Mouse (Mus musculus) ovary, postnatal 14 days (tissue): ENCODE measurements around the gene Amz1.

Experiments
- DNase-seq: peaks from one replicate; pipeline ENCODE4 v3.0.0; 2022; ENCODE audit warnings: low spot score

The Amz1 gene

DNA sequence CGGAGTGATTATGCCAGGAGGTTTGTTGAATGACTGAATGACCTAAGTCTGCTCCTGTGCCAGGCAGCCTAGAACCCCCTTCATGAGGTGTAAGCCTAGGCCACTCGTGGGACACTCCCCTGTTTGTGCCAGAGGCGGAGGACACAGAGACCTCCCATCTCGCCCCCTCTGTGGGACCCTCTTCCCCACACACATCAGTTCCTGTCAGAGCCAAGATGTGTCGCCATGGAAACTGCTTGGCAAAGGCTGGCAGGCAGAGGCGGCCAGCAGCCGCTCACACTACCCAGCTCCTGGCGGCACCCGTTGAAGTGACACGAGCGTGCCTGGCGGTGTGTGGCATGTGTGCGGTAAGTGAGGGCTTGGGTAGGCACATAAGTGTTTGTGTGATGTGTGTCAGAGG lies at the start of gene Amz1:
Amz1 (plus strand) TSS at position 306 of the 400 bp plus-strand sequence.
- DNase-seq = no peak

- DNase-seq = no peak
Measured at GRCm38 (mm10) chr5:140675079-140675478, 48.8 kb upstream of the Amz1 start.

GRCm38 (mm10) chr5:140675640-140676039 lies 48.3 kb upstream of the Amz1 start:
- DNase-seq = no peak

DNA sequence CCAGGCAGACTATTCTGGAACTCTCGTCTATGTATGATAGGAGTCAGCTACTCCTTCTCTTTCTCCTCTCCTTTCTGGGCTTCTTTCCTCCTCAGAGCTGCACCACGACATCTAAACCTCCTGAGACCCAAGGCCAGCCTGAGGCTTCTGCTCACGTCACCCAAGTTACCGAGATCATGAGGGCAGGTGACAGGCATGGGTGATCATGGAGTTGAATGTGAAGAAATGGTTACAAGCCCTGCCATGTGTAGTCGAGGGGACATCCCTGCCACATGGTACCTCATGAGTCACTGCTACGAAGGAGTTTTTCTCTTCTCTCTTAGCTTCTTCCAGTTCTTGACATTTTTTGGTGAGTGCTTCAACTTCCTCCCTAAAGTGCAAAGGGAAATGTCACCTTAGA lies 46.8 kb upstream of the Amz1 start:
- no peak for DNase-seq

DNA sequence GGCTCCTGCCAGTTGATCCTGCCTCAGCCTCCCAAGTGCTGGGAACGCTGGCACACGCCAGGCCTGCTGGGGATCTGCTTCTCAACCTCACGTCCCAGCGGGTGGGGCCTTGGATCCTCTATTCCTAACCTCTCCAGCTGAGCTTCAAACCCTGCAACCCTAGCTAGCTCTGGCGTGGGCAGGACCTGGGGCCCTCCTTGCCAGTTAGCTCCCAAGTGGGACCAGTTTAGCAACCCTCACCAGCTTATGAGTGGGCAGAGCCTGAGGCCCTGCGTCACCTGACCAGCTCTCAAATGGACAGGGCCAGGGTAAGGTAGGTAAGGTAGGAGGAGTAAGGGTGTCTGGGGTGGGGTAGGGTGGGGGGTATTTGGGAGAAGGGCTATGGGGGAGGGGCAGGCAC lies 43.9 kb upstream of the Amz1 start:
- DNase-seq = no peak

DNA sequence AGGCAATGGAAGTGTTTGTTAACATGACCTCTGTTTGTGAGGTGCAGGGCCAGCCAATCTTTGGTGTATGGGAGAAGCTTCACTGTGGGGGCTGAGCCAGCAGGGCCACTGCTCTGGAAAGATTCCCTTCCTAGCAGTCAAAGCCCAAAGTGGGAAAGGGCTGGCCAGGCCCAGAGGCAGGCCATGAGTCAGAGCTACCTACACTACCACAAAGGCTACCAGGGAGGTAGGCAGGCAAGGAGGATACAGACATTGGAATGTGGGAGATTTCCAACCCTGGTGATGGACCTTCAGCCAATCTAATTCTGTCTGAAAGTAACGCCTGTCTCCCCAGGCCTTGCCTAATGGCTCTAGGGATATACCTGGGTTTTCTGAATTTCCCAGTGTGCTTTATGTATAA lies 43.0 kb upstream of the Amz1 start:
- DNase-seq = no peak

DNA sequence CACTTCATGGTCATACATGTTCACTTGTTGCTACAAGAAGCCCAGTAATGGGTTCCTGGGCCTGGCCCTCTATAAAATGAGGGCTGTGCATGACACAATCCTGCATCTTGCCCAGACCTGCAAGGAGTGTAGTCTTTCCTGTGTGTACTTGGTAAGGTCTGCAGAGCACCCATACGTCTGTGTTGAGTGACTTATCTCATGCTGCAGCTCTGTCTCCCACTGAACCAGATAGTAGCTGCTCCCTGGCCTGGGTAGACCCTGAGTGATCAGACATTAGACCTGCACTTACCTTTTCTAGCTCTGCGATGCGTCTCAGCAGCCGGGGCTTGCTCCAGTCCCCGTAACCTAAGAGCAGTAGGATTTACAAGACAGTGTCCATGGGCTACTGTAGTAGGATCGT lies 41.8 kb upstream of the Amz1 start:
- DNase-seq = no peak

GRCm38 (mm10) chr5:140684343-140685148 lies 39.4 kb upstream of the Amz1 start:
- no peak for DNase-seq

DNA sequence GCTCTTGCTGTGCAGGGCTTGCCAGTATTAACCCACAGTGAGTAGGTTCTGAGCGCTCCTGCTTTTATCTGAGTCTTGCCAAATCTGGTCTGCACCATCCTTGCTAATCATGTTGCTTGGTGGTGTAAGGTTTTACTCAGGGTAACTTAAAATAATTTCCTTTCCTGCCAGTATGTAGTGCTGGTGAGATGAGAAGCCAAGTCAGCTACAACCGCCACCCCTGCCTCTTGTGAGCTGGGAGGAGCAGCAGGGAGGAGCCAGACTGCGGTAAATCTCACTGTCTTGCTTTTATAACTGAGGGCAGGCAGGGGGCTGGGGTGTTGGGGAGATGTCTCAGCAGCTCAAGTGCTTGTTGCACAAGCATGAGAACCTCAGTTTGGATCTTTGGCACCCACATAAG lies 35.5 kb upstream of the Amz1 start:
- no peak for DNase-seq

DNA sequence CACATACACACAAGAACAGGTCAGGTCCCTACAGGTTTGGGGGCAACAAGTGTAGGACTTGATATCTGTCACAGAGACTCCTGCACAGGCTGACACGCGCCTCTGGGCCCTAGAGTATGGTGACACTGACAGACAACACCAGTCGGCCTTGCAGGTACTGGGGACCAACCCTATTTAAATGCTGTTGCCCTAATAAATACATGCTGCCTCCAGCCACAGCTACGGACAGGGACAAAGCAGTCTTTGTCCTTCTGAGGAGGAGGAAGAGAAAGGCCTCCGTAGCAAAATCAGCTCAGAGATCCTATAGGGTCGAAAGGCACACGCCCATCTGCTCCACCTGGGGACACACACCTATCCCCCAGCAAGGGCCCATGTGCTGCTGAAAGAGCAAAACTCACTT lies 27.9 kb upstream of the Amz1 start:
- no peak for DNase-seq

GRCm38 (mm10) chr5:140699776-140700175 lies 24.2 kb upstream of the Amz1 start:
- no peak for DNase-seq

DNA sequence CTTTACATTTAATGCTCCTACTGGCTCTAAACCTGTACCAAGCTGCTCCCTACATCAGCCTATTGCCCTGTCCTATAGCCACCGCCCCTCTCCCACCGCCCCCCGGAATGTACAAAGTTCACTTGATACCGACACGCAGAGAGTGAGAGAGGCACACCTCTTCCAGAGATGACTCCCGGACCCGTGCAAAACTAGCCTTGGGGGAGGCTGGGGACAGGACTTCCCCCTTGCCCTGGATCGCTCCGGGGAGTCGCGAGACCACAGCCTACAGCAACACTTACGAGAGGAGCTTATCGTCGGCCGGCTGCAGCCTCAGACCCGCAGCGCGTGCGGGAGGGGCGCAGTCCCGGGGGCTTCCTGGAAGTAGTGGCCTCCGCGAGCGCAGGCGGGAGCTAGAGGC lies 22.3 kb upstream of the Amz1 start:
- DNase-seq = peak; percentile 9

DNA sequence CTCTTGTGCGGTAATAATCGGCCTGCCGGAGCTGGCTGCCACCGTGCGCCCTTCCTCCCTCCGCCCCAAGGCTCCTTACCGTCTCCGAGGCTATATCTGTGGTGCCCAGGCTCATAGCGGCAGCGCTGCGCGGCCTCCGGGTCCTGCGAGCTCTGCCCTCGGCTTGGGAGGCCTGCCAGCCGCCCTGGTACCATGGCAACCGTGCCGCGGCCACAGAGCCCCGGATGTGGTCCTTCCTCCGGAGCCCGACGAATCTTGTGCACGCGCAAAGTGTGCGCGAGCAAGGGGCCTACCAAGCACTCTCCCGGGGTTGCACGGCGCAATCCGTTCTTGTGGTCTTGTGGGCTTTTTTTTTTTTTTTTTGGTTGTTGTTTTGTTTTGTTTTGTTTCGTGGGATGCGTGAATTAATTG lies 21.8 kb upstream of the Amz1 start, which contains the start of gene Iqce:
Iqce (minus strand) TSS at position 276 of the 411 bp plus-strand sequence.
- peak; percentile 98 for DNase-seq

- DNase-seq = peak; percentile 14
Measured at GRCm38 (mm10) chr5:140702618-140703175, 21.2 kb upstream of the Amz1 start.

DNA sequence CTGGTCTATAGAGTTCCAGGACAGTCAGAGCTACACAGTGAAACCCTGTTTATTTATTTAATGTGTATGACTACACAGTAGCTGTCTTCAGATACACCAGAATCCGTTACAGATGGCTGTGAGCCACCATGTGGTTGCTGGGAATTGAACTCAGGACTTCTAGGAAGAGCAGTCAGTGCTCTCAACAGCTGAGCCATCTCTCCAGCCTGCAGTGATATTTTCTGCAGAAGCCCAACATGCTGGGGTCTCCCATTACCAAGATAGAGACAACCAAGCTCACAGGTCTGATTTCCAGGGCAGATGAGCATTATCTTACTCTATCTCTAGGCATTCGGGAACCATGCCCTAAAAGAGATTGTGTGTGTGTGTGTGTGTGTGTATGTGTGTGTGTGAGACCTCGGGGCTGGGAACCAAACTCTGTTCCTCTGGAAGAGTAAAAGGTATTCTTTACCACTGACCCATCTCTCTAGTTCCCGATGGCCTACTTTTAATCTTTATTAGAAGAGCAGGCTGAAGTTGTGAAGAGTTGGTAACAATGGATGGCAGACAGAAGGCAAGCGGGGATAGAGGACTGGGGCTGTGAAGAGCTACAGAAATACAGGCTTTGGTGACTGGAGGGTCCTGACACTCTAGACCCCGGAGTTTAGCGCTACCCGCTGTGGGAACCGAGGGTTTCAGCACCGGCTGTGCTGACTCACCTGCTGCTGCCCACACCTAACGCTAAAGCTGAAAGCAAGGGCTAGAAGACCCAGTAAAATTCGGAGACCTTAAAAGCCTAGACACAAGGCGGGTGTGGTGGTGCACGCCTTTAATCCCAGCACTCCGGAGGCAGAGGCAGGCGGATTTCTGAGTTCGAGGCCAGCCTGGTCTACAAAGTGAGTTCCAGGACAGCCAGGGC lies 20.2 kb upstream of the Amz1 start:
- DNase-seq = peak; percentile 15

DNA sequence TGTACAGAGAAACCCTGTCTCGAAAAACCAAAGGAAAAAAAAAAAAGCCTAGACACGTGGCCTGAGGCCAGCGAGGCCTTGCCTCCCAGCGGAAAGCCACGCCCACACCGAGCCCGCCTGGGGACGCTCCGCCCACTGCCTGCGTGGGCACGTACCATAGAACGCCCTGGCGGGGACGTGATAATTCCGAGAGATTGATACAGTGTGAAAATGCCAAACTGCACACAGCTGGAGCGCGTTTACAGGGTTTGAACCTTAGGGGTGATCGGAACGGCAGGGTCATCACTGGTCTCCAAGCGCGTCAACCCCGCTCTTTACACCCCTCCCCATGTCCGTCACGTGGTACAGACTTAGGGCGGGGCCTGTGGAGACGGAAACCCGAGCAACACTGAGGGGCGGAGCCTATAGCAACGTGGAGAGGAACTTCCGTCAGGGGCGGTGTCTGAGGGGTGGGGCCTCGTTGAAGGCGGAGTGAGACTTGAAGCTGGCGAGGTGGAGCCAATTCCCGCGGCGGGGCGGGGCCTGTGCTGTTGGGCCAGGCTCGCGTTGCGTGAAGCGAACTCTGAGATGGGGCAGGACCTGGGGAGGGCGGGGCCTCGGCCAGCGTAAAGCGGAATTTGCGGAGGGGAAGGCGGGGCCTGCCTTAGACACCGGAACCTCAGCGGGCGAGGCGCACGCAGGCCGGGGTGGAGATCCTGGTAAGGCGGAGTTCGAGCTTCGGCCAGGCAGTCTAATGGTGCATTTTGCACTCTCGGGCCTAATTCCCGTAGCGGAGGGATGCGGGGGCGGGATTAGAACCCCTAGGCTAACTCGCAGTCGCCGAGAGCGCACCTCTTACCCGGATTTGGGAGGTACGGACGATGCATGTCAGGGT lies 19.3 kb upstream of the Amz1 start, which contains the start of gene Brat1:
Brat1 (plus strand) TSS at position 634 of the 874 bp plus-strand sequence.
- peak; percentile 98 for DNase-seq

GRCm38 (mm10) chr5:140705501-140706171 lies 18.3 kb upstream of the Amz1 start:
- DNase-seq = no peak

- no peak for DNase-seq
Measured at GRCm38 (mm10) chr5:140710315-140710714, 13.6 kb upstream of the Amz1 start.

- no peak for DNase-seq
Measured at GRCm38 (mm10) chr5:140711040-140711439, 12.9 kb upstream of the Amz1 start.

GRCm38 (mm10) chr5:140720773-140721172 lies 3.2 kb upstream of the Amz1 start:
- DNase-seq = no peak

DNA sequence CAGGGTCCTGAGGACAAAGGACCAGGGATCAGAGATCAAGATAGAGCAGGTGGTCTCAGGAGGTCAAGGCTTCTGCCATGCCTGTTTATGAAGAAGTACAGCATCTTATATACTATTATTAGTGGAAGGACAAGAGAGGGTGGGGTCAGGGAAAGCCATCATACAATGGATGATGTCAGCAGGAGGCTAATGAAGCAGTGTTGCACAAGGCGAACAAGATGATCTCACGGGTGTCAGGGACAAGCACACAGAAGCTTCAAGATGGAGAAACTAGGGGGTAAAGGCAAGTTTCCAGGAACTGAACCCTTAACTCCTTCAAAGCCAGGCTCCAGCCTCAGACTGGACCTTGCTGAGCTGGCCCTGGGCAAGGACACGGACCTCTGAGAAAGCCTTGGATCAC lies 1.8 kb upstream of the Amz1 start:
- DNase-seq = no peak
